Mouse (Mus musculus) kidney, postnatal 25 days (tissue): ENCODE results near the gene Iqcn.

ENCODE experiments used
- DNase-seq, 2 experiments: peaks; one replicate each; pipeline ENCODE4 v3.0.0; 2021; ENCODE audit warnings: mixed read lengths in 2 of 2

Iqcn gene

GRCm38 (mm10) chr8:70756476-70757040, 53.3 kb downstream of the Iqcn start:
- peak in 1 of 2 experiments; percentile 33 for DNase-seq

GRCm38 (mm10) chr8:70757523-70758307, 54.5 kb downstream of the Iqcn start:
- DNase-seq, result peak in 1 of 2 experiments; percentile 54

- peak in 1 of 2 experiments; percentile 36 for DNase-seq
Observed at GRCm38 (mm10) chr8:70758308-70758615, 55.0 kb downstream of the Iqcn start.

DNA sequence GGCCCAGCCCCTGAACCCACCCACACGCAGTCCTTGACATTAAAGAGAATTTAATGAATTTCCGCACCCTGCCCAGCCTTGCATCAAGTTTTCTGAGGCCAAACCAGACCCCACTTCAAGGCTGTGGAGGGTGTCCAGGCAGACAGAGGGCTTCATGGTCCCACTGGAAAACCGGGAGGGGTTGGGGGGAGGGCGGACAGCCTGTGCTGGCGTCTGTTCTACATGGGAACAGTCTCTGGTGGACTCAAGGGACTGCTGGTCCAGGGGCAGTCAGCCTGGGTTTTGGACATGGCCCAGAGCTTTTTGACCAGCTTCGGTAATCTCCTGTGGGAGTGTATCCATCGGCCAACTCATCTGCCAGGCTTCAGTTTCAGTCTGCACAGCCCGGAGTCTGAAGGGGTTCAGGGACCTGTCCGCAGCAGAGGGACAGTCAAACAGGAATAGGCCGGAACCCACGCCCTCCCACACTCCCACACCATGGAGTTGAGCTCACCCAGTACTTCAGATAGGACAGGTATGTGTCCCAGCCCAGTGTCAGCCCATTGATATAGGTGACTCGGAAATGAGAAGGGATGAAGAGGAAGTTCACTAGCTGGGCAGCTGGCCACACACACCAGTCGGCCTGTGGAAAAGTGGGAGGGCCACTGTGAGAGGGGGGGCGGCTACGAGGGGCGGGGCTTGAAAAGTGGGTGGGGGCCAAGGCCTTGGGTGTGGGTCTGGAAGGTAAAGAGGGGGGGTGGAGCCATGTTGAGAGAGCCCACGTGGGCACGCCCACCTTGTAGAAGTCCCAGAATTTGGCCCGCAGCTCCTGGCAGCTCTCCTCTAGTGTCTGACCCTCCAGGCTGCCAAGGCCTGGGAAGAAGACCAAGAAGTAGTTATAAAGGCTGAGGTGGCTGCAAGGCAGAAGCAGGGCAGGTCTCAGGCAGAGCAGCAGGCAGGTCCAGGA, 55.6 kb downstream of the Iqcn start:
- DNase-seq, result peak in 1 of 2 experiments; percentile 70

GRCm38 (mm10) chr8:70760350-70760749, 57.1 kb downstream of the Iqcn start:
- no peak for DNase-seq

DNA sequence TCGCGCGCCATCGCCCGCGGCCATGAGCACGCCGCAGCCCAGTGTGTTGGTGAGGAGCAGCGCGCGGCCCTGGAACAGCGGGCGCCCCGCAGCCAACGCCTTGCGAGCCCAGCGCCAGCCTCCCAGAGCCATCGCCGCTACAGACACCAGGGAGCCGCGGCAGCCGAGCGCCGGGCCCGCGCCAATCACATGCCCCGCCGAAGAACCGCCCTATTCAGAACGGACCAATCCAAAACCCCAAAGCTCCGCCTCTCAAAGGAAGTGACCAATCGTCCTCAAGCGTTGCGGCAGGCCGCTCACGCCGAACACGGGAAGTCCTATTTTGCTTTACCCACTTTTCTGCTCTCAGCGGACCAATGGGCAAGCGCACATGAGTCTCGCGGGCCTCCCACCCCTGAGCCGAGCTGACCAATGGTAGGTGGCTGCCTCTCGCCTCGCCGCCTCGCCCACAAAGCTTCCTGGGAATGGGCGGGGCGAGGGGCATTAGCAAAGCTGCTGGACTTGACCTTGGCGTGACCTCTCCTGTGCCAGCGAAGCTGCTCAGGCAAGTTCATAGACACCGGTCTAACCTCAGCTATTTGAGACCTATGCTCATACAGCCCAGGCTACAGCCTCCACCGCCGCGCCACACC, 57.6 kb downstream of the Iqcn start, which contains the start of gene Mpv17l2:
Gene Mpv17l2, minus strand, starts transcription at position 172 of the 632 bp plus-strand sequence.
- peak; percentile 97 to 99 for DNase-seq

DNA sequence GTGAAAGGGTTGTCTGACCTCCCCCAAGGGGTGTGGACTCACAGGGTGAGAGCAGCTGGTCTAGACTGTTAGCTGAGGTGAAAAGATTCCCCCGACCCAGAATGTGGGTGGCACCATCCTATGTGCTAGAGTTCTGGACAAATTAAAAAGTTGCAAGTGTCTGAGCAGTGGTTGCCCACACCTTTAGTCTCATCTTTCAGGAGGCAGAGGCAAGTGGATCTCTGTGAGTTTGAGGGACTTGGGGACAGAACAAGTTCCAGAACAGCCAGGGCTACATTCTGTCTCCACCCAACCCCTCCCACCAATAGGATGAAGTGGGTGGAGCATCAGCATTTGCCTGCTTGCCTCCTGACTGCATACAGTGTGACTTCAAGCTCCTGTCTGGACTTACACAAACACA, 58.9 kb downstream of the Iqcn start:
- peak in 1 of 2 experiments; percentile 61 for DNase-seq

- peak in 1 of 2 experiments; percentile 85 for DNase-seq
Observed at GRCm38 (mm10) chr8:70763354-70763753, 60.1 kb downstream of the Iqcn start.

- no peak for DNase-seq
Observed at GRCm38 (mm10) chr8:70764026-70764425, 60.8 kb downstream of the Iqcn start.

DNA sequence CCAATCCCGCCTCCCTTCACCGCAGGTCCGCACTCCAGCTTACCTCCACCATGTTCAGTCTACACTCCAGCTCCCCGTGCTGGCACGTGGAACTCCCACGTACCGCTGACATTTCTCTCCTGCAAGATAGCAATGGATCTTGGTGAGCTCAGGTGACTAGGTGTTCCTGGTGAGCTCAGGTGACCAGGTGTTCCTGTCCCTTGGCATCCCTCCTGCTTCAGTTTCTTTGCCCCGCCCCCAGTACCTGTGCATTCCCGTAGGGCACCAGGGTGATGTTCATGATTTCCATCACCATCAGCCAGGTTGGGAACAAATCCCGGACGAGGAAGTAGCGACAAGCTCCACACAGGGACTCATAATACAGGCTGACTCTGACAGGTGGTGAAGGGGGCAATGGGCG, 61.4 kb downstream of the Iqcn start:
- no peak for DNase-seq

DNA sequence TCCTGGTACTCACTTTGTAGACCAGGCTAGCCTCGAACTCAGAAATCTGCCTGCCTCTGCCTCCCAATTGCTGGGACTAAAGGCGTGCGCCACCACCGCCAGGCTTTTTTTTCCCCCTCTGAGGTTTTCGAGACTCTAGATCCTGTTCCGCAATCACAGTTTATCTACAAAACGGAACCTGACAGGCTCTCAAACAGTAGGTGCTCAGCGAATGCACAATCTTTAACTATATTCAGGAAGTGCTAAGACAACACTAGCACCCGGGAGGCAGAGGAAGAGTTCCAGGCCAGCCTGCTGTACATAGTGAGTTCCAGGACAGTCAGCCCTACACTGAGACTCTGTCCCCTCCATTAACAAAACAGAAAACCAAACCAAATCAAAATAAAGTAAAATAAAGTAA, 62.1 kb downstream of the Iqcn start:
- no peak for DNase-seq

GRCm38 (mm10) chr8:70765838-70766570, 62.7 kb downstream of the Iqcn start:
- peak in 1 of 2 experiments; percentile 59 for DNase-seq

DNA sequence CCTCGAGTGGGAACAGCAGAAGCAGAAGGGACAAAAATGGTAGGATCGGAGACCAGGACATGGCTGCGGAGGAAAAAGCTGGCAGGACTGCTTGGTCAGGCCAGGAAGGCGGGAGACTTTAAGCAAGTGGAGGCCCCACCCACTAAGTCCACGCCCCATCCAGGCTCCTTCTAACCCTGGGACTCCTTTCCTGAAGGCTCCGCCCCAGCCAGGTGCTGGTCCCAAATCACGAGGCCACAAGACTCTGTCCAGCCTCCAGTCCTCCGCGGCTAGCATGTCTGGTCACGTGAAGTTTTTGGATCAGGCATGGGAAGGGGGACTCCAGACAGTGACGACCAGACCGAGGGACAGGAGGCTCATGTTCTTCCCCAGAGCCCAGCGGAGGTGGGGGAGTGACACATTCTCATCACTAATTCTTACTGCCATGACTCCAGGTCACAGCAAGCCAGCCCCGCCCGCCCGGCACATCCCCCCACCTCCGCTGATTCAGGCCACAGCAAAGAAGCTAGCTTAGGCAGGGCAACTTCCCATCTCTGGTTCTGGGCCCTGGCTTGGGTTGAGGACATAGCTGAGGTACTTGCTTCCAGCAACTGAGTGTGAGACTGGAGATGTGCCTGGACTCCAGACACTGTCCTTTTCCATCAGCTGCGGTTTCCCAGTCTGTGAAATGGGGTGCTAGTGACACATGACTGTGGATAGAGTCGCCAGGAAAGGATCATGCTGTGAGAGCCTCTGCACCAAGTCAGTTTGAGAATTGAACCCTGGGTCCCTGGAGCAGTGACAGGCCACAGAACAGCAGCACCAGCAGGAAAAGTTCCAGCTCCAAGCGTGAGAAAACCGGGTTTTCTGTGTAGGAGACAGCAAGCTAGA, 63.5 kb downstream of the Iqcn start:
- peak; percentile 92 to 96 for DNase-seq
